Mouse (Mus musculus) gastrocnemius, adult 8-10 months (tissue): ENCODE measurements around the gene Cnbp. TPM values are rescaled to one million over a fixed set of nuclear protein-coding genes. Genes with fewer than 3 reads are reported as not detected.

ENCODE experiments used
- DNase-seq, 2 experiments: peaks; one replicate each; pipeline ENCODE4 v3.0.0; 2022; ENCODE audit warnings: low spot score in 2 of 2
- total RNA-seq, 4 experiments: library from RNA; stranded (reverse); gene quantifications; 2 replicates each; pipeline ENCODE4 v1.2.4; 2022

The Cnbp gene
- total RNA-seq, 4 experiments from 2014 or later = 567 to 637 (median 580) TPM

DNA sequence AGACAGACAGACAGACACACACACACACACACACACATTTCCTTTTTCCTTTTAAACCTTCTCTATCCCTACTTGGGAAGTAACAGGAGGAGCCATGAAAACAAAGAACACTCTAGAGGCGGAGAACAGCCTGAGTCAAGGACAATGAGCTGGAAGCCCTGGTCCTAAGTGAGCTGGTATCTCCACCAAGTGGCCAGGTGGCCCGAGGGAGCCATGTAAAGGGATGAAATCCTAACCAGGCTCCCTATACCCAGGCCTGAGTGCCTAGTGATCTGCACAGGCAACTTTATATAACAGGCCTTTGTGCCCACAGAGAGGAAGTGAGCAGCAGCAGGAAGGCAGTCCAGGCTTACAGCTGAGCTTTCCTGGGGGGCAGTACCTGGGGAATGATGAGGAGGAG, 44.0 kb downstream of the Cnbp start:
- no peak for DNase-seq

DNA sequence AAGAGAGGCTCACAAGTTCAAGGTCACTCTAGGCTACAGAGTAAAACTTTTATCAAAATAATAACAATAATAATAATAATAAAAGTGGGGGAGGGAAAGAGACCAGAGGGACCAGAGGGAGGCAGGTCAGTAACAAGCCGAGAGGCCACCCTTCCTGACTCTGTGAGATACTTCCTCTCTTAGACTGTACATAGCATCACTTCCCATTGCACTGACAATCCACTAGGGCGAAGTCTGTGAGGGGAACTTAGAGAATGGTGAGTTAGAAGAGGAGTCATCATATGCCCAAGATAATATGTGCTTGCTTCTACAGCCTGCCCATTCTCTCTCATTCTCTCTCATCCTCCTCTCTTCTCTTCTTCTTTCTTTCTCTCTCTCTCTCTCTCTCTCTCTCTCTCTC, 44.9 kb downstream of the Cnbp start:
- DNase-seq = no peak

DNA sequence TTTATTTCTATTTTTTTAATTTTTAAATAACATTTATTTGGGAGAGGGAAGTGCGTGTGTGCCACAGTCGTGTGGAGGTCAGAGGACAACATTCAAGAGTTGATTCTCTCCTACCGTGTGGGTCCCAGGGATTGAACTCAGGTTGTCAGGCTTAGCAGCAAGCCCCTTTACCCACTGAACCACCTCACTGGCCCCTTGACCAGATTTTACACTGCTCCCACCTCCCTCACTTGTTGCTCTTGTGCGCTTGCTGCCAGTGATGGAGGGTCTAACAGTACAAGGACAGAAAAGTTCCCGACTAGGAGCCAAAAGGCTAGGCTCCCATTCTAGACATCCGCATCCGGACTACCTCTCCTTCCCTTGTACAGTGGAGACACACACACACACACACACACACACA, 45.5 kb downstream of the Cnbp start:
- no peak for DNase-seq

DNA sequence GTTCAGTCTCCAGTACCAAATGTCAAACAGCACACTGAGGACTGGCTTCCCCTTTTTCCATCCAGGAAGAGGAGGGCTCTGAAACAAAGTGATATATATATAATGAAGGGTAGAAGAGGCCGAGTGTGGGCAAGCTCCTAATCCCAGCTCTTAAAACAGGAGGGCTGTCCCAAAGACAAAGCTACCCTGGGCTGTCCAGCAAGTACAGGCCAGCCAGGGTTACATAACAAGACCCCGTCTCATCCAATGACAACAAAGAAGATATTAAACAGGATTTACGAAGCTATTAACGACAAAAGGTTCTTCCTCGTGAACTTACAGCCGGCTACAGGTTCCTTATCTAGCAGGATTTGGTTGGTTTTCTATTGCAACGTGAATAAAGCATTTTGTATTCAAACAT, 46.0 kb downstream of the Cnbp start:
- DNase-seq = no peak

DNA sequence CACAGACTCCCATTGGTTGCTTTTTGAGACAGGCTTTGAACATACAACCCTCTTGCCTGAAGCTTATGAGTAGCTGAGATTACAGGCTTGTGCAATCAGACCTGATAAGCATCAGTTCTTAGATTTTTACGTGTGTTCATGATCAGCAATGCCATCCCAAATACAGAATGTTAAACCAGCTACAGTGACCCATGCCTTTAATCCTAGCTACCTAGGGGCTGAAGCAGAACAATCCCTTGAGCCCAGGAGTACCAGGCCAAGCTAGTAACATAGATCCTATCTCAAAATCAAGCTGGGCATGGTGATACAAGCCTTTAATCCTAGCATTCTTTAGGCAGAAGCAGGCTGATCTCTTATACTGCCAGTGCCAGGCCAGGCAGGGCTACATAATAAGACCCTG, 46.9 kb downstream of the Cnbp start:
- no peak for DNase-seq

DNA sequence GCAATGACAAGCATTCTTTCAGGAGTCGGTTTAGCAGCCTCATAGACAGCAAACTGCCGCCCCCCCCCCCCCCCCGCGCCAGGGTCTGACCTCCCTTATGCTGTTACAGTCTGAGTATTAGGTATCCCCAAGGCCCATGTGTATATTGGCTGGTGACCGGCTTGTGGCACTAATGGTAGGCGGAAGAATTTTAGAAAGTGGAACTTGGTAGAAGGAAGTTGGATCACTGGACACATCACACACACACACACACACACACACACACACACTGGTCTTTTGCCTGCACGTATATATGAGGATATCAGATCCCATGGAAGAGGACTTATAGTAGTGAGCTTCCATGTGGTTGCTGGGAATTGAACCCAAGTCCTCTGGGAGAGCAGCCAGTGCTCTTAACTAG, 48.4 kb downstream of the Cnbp start:
- no peak for DNase-seq

DNA sequence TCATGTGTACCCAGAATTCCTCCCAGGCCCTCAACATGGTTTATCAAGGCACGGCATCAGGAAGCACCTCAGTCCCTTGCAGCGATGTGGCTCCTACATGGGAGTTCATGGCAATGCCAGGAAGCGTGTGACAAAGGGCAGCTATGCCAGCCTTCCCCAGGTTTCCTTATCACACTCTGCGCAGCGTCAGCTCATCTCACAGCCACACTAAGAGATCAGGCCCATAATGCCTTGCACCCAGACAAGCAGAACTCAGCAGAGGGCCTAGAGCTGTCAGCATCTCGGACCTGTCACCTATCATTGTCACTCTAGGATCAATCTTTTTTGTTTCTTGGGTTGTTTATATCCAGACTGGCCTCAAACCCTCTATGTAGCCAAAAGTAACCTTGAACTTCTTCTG, 51.3 kb downstream of the Cnbp start:
- no peak for DNase-seq

DNA sequence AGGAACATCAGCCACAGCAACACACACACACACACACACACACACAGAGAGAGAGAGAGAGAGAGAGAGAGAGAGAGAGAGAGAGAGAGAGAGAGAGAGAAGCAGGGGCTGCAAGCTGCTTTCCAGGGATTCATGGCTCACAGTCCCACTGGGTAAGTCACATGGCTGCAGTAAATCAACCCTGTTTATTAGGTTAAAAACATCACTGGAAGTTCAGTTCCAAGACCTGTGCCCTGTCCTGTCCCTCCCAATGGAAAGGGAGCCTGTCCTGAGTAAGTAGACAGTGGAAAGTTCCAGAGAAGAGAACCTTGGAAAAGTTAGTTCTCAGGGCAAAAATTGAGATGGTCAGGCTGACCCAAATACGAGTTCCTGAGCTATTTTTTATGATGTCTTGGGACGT, 53.6 kb downstream of the Cnbp start:
- no peak for DNase-seq

DNA sequence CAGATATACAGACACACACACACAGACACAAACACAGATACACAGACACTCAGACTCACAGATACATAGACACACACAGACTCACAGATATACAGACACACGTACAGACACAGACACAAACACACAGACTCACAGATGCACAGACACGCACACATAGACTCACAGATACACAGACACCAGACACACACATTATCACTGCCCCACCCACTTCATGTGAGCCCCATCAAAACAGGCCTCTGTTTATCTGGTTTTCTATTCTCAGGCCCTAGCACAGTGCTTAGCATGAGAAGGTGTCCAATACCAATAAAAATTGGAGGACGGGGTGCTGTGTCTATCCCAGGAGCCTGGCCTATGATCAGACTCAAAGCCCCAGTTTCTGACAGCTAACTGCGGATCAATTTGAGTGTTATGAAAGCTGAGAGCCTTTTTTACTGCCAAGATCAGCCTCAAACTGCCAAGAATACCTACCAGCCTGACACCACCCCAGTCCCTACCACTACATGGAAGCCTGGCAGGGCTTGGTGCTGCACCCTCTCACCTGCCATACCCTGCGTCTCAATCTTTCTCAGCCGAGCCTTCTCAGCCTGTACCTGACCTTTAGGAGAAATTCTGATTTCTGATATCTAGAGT, 54.5 kb downstream of the Cnbp start:
- DNase-seq = no peak

DNA sequence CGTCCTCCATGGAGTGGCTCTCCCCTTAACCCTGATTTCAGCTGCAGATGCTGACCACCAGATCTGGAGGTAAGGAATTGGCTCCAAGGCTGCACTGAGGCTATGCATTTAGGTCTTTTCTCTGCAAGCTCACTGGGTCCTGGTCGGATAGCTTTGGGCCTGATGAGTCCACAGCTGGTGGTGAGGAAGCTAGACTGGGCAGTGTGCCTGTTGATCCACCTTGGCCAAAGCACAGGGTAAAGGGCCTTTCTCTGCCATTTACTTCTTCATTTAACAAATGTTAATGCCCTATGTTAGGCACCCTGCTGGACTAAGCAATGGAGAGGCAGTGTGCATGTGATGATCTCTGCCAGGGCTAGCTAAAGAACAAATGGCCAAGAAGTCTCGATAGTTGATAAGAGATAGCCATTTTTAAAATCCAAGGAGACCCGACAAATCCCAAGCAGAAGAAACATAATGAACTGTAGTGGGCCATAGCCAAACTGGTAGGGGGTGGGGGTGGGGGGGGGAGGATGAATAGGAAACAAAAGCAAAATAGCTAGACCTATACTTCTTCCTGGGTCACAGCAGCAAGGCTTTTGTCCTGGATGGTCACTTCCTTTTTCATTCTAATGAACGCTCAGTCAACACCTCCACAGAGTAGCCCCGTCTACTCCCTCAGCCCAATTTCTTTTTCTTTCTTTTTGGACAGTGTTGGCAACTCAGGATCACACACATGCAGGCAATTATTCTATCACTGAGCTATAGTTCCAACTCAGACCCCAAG, 55.3 kb downstream of the Cnbp start:
- no peak for DNase-seq

DNA sequence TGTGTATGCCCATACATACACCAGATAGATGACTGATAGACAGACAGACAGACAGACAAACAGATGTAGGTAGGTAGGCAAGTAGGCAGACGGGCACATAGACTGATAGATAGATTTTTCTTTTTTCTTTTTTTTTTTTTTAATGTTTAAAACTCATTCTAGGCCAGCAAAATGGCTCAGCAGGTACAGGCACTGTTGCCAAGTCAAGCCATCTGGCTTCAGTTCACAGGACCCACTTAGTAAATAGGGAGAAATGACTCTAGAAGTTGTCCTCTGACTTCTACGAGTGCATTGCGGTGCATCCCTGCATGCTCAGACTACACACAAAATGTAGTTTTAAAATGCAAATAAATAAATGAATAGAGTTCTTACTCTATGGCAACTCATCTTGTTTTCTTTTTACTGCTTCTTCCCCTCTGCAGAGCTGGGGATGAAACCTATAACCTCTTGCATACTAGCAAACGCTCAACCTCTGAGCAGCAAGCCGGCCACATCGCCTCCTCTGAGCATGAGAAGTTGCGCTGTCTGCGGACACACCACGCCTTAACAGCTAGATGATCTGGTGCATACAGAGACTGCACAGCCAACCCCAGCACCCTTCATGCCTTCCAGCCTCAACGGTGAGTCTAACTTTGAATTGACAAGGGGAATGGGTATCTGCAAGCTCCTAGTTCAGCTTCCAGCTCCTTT, 56.9 kb downstream of the Cnbp start:
- DNase-seq = no peak

Other genes starting within 250 kb of the Cnbp start
- 1 to 10 TPM; 2.3 to 3.1 (median 2.8) TPM for gene Aplf, start 178.9 kb downstream of the Cnbp start, total RNA-seq
- gene Efcc1, start 120.2 kb downstream of the Cnbp start, total RNA-seq = under 1 TPM; 0.51 to 0.94 (median 0.78) TPM
- not detected for gene Gp9, start 73.0 kb downstream of the Cnbp start, total RNA-seq
- gene Rab43, start 38.9 kb downstream of the Cnbp start, total RNA-seq = 1 to 10 TPM; 3.6 to 5.4 (median 4.5) TPM
- gene Gm45140, start 15.3 kb downstream of the Cnbp start, total RNA-seq = 1 to 10 TPM in 1 of 4 experiments, under 1 TPM in 1, not detected in 2; 0.48 to 1.0 TPM
- 10 to 100 TPM; 13.1 to 23.1 (median 18.4) TPM for gene Isy1, start 12.3 kb downstream of the Cnbp start, total RNA-seq
- gene Copg1, start 36.7 kb upstream of the Cnbp start, total RNA-seq = 10 to 100 TPM; 26.5 to 33.6 (median 28.8) TPM
- gene Hmces, start 62.8 kb upstream of the Cnbp start, total RNA-seq = 1 to 10 TPM; 3.6 to 6.9 (median 6.6) TPM
- 1 to 10 TPM in 2 of 4 experiments, under 1 TPM in 1, not detected in 1; 0.34 to 1.9 (median 1.3) TPM for gene H1fx, start 130.5 kb upstream of the Cnbp start, total RNA-seq
- 100 to 1,000 TPM; 288 to 464 (median 323) TPM for gene Rab7, start 194.2 kb upstream of the Cnbp start, total RNA-seq
- gene Rpn1, start 233.4 kb upstream of the Cnbp start, total RNA-seq = 100 to 1,000 TPM in 1 of 4 experiments, 10 to 100 TPM in 3; 67.2 to 101 (median 85.6) TPM